Mouse (Mus musculus) thymus, postnatal 0 days (tissue): Measurements from ENCODE around the gene Pop5. TPM values are rescaled to one million over a fixed set of nuclear protein-coding genes. Genes with fewer than 3 reads are reported as not detected.

ENCODE experiments used
- polyA plus RNA-seq: library from polyadenylated mRNA; unstranded; fragments of >200 nt; fragmentation: Nextera tagmentation; extraction: Ambion mirVana; gene quantifications from 2 replicates; pipeline ENCODE4 v1.2.1, GENCODE M21; 2015

Pop5 gene
- polyA plus RNA-seq, 1 experiment from 2014 or later: 231 TPM

Other genes with a start within 250 kb of the Pop5 start
- 15.2 and 22.3 TPM in 2 replicates for gene Sppl3, start 224.7 kb upstream of the Pop5 start, polyA plus RNA-seq
- 26.4 and 27.2 TPM in 2 replicates for gene Gm10401, start 137.5 kb upstream of the Pop5 start, polyA plus RNA-seq
- gene Acads, start 116.5 kb upstream of the Pop5 start, polyA plus RNA-seq: 51.6 and 58.6 TPM in 2 replicates
- gene Unc119b, start 100.9 kb upstream of the Pop5 start, polyA plus RNA-seq: 25.0 and 27.5 TPM in 2 replicates
- gene Mlec, start 77.7 kb upstream of the Pop5 start, polyA plus RNA-seq: 25.2 and 26.9 TPM in 2 replicates
- gene Cabp1, start 41.5 kb upstream of the Pop5 start, polyA plus RNA-seq: 0.99 and 1.4 TPM in 2 replicates
- gene Rnf10, start 37.1 kb downstream of the Pop5 start, polyA plus RNA-seq: 88.3 and 98.7 TPM in 2 replicates
- 38.5 TPM in 2 replicates for gene Coq5, start 43.8 kb downstream of the Pop5 start, polyA plus RNA-seq
- gene Dynll1, start 65.2 kb downstream of the Pop5 start, polyA plus RNA-seq: 1,203 and 1,571 TPM in 2 replicates
- gene Srsf9, start 91.3 kb downstream of the Pop5 start, polyA plus RNA-seq: 236 and 257 TPM in 2 replicates
- 11.6 and 12.5 TPM in 2 replicates for gene Gatc, start 105.3 kb downstream of the Pop5 start, polyA plus RNA-seq
- 64.6 and 65.2 TPM in 2 replicates for gene Triap1, start 105.4 kb downstream of the Pop5 start, polyA plus RNA-seq
- 1,056 and 1,106 TPM in 2 replicates for gene Cox6a1, start 113.1 kb downstream of the Pop5 start, polyA plus RNA-seq
- gene Msi1, start 193.8 kb downstream of the Pop5 start, polyA plus RNA-seq: 2.2 TPM in 2 replicates
- 0.99 TPM in 2 replicates for gene Pla2g1b, start 230.4 kb downstream of the Pop5 start, polyA plus RNA-seq
- gene Sirt4, start 248.9 kb downstream of the Pop5 start, polyA plus RNA-seq: 17.0 and 17.3 TPM in 2 replicates